Mouse (Mus musculus) left cerebral cortex, adult 8-10 months (tissue): ENCODE measurements around the gene Znhit2. TPM values are rescaled to one million over a fixed set of nuclear protein-coding genes. Genes with fewer than 3 reads are reported as not detected.
"Not testable (repeated sequence)": the region's sequence is repeated elsewhere in the genome, so short reads cannot be mapped to it uniquely, and the experiment has no call there.

Source experiments
- DNase-seq, 2 experiments: peaks; one replicate each; pipeline ENCODE4 v3.0.0; 2022; ENCODE audit warnings: low spot score in 2 of 2
- total RNA-seq, 4 experiments: library from RNA; stranded (reverse); gene quantifications; 2 replicates each; pipeline ENCODE4 v1.2.4; 2022

Znhit2 gene
- 10 to 100 TPM; 33.0 to 38.8 (median 37.3) TPM for total RNA-seq

GRCm38 (mm10) chr19:6061021-6061533, at the start of gene Znhit2:
Gene Znhit2 (plus strand): TSS chr19:6061192.
- peak; percentile 83 to 92 for DNase-seq

DNA sequence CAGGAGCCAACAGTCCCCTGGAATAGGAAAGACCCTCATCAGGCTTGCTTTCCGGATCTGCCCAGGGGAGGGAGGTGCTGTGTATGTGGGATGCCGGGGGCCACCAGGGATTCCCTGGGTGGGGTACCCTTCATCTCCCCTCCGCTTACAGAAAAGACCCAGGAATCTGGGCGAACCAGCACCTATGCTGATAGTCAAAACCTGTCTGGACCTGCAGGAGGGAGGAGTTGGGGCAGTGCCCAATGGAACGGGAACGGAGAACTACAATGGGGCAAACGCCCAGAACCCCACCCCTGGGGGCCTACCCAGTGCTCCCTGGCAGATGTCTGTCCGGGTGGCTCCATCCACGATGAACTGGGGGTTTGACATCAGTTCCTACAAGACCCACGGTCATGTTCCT, 47.3 kb upstream of the Znhit2 start:
- no peak for DNase-seq

DNA sequence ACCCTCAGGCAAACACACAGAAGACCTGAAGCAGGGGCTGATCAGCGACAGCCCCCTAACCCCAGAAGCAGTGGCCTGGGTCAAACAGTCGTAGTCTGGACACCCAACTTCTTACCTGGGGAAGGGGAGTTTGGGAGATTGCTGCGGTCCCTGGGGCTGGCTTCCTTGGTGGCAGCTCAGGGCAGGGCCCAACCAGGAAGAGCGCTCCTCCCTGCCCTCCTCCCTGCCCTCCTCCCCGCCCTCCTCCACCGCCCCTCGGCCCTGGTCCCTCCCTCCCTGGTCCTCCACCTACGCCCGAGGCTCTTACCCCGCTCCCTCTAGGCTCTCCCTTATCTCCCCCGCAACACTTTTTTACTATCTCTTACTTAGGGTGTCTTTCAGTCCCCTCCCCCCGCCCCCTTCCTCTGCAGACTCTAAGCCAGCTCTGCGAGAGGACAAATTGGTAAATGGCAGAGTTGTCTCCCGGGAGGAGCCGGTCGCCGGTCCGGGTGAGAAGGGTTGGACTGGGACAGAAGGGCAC, 45.9 kb upstream of the Znhit2 start:
- no peak for DNase-seq

DNA sequence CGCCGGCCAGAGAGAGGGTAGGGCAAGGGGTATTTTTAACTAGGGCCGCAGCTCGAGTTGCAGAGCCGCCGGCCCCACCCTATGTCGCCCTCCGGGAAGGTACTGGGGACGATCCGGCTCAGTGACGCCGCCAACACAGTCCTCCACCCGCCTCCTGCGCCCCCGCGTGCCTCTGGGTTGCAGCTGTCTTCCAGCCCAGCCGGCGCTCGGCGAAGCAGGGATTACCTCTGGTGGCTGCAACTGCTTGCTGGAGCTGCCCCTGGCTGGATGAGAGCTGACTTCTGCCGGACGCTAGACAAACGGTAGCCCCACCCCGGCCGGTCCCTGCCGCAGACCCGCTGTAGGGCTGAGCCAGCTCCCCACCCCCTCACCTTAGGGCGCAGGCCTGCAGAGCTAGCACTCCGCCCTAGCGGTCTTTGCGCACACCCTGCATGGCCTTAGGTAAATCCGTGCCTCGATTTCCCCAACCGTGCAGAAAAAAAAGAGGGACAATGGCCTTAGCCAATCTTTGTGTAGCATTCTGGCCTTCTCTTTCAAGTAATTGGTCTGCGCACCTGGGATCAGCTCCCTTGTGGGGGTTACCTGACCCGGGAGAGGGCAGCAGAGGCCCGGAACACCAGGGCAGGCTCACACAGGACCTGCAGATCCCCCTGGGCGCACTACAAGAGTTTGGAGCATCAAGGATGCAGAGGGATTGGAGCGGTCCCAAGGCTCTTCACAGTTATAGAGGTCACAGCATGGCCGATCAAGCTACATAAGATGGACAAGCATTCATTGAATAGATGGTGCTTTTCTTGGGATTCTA, 45.3 kb upstream of the Znhit2 start, which contains the start of gene Capn1:
TSS of gene Capn1 (minus strand) at position 387 of the 805 bp plus-strand sequence.
- DNase-seq: peak; percentile 49 to 65

DNA sequence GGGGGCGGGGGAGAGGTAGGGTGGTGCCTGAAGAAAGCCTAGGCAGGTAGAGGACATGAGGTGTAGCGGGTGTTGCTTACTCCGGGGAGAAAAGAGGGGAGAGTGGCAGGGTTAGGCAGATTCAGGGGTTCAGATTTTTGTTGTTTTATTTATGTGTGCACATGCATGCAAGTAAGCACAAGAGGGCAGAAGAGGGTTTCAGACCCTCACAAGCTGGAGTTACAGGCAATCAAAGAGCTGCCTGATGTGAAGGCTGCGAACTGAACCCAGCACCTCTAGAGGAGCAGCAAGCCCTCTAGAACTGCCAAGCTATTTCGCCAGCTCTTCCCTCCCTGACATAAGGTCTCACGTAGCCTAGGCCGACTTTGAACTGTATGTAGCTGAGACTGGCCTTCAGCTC, 44.5 kb upstream of the Znhit2 start:
- DNase-seq: no peak

GRCm38 (mm10) chr19:6018142-6019089, 42.6 kb upstream of the Znhit2 start:
- DNase-seq: peak; percentile 72 to 84

- no peak for DNase-seq
Observed at GRCm38 (mm10) chr19:6020276-6020675, 40.7 kb upstream of the Znhit2 start.

DNA sequence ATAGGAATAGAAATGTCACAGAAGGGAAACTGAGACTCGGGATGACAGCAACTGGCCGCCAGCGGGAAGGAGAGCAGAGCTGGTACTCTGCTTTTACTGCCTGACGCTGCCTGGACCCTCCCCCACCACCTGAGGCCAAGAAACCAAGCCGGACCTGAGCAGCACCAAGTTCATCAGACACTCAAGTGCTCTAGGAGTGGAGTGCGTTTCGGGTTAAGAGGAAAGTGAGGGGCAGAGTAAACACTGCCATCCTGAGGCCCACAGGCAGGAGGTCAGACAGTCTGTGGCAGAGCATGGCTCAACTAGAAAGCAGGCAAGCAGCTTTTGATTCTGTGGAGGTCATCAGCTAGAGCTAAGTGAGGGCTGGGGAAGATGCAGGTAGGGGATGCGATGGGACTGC, 37.9 kb upstream of the Znhit2 start:
- no peak for DNase-seq

DNA sequence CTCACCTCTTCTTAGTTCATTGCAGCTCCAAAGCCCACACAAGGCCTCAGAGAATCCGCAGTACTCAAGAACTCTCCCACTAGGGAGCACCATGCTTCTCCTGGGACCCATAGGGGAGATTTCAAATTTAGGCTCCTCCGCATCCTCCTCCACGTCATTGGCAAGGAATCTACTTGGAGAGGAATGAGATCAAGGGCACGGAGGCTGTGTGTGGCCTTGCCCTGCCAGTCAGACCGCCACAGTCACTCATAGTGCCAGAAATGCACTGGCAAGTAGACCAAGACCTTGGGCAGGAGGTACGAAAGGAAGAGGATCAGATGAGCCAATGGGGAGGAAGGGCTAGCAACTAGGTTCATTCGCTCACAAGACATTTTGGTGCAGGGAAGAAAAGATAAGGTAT, 37.1 kb upstream of the Znhit2 start:
- DNase-seq: no peak

DNA sequence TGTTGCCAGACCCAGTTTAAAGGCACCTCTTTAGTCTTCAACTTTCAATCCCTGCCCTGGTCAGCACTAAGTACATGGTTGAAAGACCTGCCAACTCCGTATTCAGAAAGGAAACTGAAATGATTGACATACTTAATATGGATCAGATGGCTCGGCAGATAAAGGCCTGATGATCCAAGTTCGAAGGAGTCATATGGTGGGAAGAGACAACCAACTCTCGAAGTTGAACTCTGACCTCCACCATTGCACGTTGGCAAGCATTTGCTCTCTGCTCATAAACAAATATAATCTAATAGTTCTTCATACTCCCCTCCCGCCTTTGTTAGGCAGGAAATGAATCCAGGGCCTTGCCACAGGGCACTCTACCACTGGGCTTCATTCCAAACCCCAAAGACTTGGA, 32.0 kb upstream of the Znhit2 start:
- DNase-seq: no peak

- DNase-seq: no peak
Observed at GRCm38 (mm10) chr19:6029426-6029825, 31.6 kb upstream of the Znhit2 start.

GRCm38 (mm10) chr19:6030520-6031280, 30.3 kb upstream of the Znhit2 start:
- no peak for DNase-seq

GRCm38 (mm10) chr19:6035966-6036585, 24.9 kb upstream of the Znhit2 start:
- no peak for DNase-seq

DNA sequence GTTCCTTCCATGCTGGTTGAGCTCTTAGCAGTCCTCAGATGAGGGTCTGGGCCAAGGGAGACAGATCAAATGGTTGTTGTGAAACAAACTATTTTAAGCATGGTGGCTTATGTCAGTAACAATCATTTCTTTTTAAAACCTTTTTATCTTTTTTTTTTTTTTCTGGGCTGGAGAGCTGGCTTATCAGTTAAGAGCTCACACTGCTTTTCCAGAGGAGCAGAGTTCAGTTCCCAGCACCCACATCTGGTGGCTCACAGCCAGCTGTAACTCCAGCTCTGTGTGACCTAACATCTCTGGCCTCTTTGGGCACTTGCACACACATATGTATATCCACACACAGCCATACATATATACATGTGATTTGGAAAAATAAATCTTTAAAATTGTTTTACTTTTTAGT, 23.3 kb upstream of the Znhit2 start:
- DNase-seq: no peak

GRCm38 (mm10) chr19:6038326-6038725, 22.7 kb upstream of the Znhit2 start:
- DNase-seq: no peak

GRCm38 (mm10) chr19:6040002-6040401, 21.0 kb upstream of the Znhit2 start:
- DNase-seq: no peak

- no peak for DNase-seq
Observed at GRCm38 (mm10) chr19:6042293-6042692, 18.7 kb upstream of the Znhit2 start.

GRCm38 (mm10) chr19:6044102-6044501, 16.9 kb upstream of the Znhit2 start:
- DNase-seq: not testable (repeated sequence)

GRCm38 (mm10) chr19:6045366-6046293, 15.4 kb upstream of the Znhit2 start:
- no peak for DNase-seq
